Mouse (Mus musculus) MEL (cell line): ENCODE measurements around the gene Pom121l2. TPM values are rescaled to one million over a fixed set of nuclear protein-coding genes. Genes with fewer than 3 reads are reported as not detected.

Experiments used
- DNase-seq: peaks from one replicate; pipeline ENCODE4 v3.0.0; 2011; ENCODE audit warnings: low read depth, low spot score
- H3K27ac ChIP-seq: 2 replicates; pipeline ENCODE4 v1.5.1; 2012; ENCODE audit warnings: low read depth, mild to moderate bottlenecking, control low read depth, low read length, moderate library complexity; ENCODE audit not compliant: control insufficient read depth
- H3K27me3 ChIP-seq, 2 experiments: fragments of 150-350 bp in 1 of 2; sonication (generic) in 1 of 2; 2 replicates each; pipeline ENCODE4 v1.6.1; 2012; ENCODE audit warnings: low read length in 2 of 2, mild to moderate bottlenecking in 2 of 2, improper control_type of control experiment in 1 of 2, moderate library complexity in 1 of 2; ENCODE audit not compliant: insufficient read depth in 2 of 2, control insufficient read depth in 1 of 2
- H3K36me3 ChIP-seq, 2 experiments: 2 replicates each; pipeline ENCODE4 v1.6.1; 2012 to 2014; ENCODE audit warnings: low read length in 2 of 2, improper control_type of control experiment in 1 of 2, inconsistent platforms in 1 of 2, mild to moderate bottlenecking in 1 of 2; ENCODE audit not compliant: insufficient read depth in 2 of 2, control insufficient read depth in 1 of 2
- H3K4me1 ChIP-seq, 2 experiments: fragments of 150-350 bp in 1 of 2; sonication (generic) in 1 of 2; 2 replicates each; pipeline ENCODE4 v1.6.1; 2012; ENCODE audit warnings: low read length in 2 of 2, improper control_type of control experiment in 1 of 2, mild to moderate bottlenecking in 1 of 2; ENCODE audit not compliant: insufficient read depth in 2 of 2, control insufficient read depth in 1 of 2
- H3K4me3 ChIP-seq, 2 experiments: fragments of 150-350 bp in 1 of 2; sonication (generic) in 1 of 2; 2 replicates each; pipeline ENCODE4 v1.5.1; 2012; ENCODE audit warnings: low read depth in 2 of 2, low read length in 2 of 2, mild to moderate bottlenecking in 2 of 2, moderate library complexity in 2 of 2, control low read depth in 1 of 2, improper control_type of control experiment in 1 of 2; ENCODE audit not compliant: control insufficient read depth in 1 of 2, insufficient read depth in 1 of 2
- H3K79me2 ChIP-seq: 2 replicates; pipeline ENCODE4 v1.6.1; 2012; ENCODE audit warnings: mild to moderate bottlenecking, low read length, moderate library complexity; ENCODE audit not compliant: control insufficient read depth, poor library complexity, insufficient read depth
- H3K9ac ChIP-seq: 2 replicates; pipeline ENCODE4 v1.6.1; 2012; ENCODE audit warnings: low read depth, mild to moderate bottlenecking, control low read depth, low read length, moderate library complexity; ENCODE audit not compliant: control insufficient read depth, poor library complexity, severe bottlenecking
- H3K9me3 ChIP-seq: fragments of 150-350 bp; sonication (generic); replicated peaks from 2 replicates; pipeline ENCODE4 v1.6.1; 2012; ENCODE audit warnings: mild to moderate bottlenecking, low read length, improper control_type of control experiment, moderate library complexity; ENCODE audit not compliant: insufficient read depth
- CTCF ChIP-seq, 3 experiments: IDR thresholded peaks in 2 of 3; conservative IDR thresholded peaks in 1 of 3; 2 replicates each; pipeline ENCODE4 v1.5.1; 2011 to 2012; ENCODE audit warnings: low read length in 3 of 3, low read depth in 2 of 3, mild to moderate bottlenecking in 2 of 3, improper control_type of control experiment in 1 of 3, inconsistent platforms in 1 of 3, mixed read lengths in 1 of 3, moderate library complexity in 1 of 3; ENCODE audit not compliant: control insufficient read depth in 1 of 3, insufficient read depth in 1 of 3, poor library complexity in 1 of 3, severe bottlenecking in 1 of 3
- ELF1 ChIP-seq: IDR thresholded peaks from 2 replicates; pipeline ENCODE4 v1.6.1; 2014; ENCODE audit warnings: low read depth, mild to moderate bottlenecking, inconsistent platforms, low read length, improper control_type of control experiment, moderate library complexity
- GABPA ChIP-seq: IDR thresholded peaks from 2 replicates; pipeline ENCODE4 v1.6.1; 2012; ENCODE audit warnings: low read depth, mild to moderate bottlenecking, inconsistent platforms, low read length, improper control_type of control experiment, moderate library complexity
- HCFC1 ChIP-seq: IDR thresholded peaks from 2 replicates; pipeline ENCODE4 v1.6.1; 2012; ENCODE audit warnings: low read depth, mild to moderate bottlenecking, inconsistent platforms, low read length, improper control_type of control experiment, moderate library complexity
- JUND ChIP-seq: IDR thresholded peaks from 2 replicates; pipeline ENCODE4 v1.6.1; 2011; ENCODE audit warnings: low read depth, mild to moderate bottlenecking, improper control_type of control experiment, low read length
- KAT2A ChIP-seq: conservative IDR thresholded peaks from 2 replicates; pipeline ENCODE4 v1.6.1; 2012; ENCODE audit warnings: low read depth, low read length, improper control_type of control experiment, inconsistent platforms
- NRF1 ChIP-seq: IDR thresholded peaks from 2 replicates; pipeline ENCODE4 v1.6.1; 2014; ENCODE audit warnings: low read depth, mild to moderate bottlenecking, inconsistent platforms, low read length, improper control_type of control experiment, moderate library complexity; ENCODE audit not compliant: poor library complexity, insufficient read depth, severe bottlenecking
- RAD21 ChIP-seq: IDR thresholded peaks from 2 replicates; pipeline ENCODE4 v1.6.1; 2011; ENCODE audit warnings: mild to moderate bottlenecking, low read depth, low read length, improper control_type of control experiment
- RCOR1 ChIP-seq: IDR thresholded peaks from 2 replicates; pipeline ENCODE4 v1.6.1; 2012; ENCODE audit warnings: low read depth, mild to moderate bottlenecking, inconsistent platforms, low read length, improper control_type of control experiment
- TBP ChIP-seq: IDR thresholded peaks from 2 replicates; pipeline ENCODE4 v1.8.0; 2011; ENCODE audit warnings: low read depth, low read length, improper control_type of control experiment
- TCF12 ChIP-seq: IDR thresholded peaks from 2 replicates; pipeline ENCODE4 v1.6.1; 2014; ENCODE audit warnings: low read depth, mild to moderate bottlenecking, inconsistent platforms, low read length, improper control_type of control experiment, moderate library complexity
- USF1 ChIP-seq: IDR thresholded peaks from 2 replicates; pipeline ENCODE4 v1.6.1; 2014; ENCODE audit warnings: low read depth, mild to moderate bottlenecking, inconsistent platforms, low read length, improper control_type of control experiment, moderate library complexity
- USF2 ChIP-seq, 2 experiments: IDR thresholded peaks; 2 replicates each; pipeline ENCODE4 v1.6.1; 2011 to 2012; ENCODE audit warnings: improper control_type of control experiment in 2 of 2, low read length in 2 of 2, borderline replicate concordance in 1 of 2, inconsistent platforms in 1 of 2, low read depth in 1 of 2, mild to moderate bottlenecking in 1 of 2; ENCODE audit not compliant: insufficient read depth in 1 of 2
- ZKSCAN1 ChIP-seq: IDR thresholded peaks from 2 replicates; pipeline ENCODE4 v1.6.1; 2012; ENCODE audit warnings: low read depth, mild to moderate bottlenecking, inconsistent platforms, low read length, improper control_type of control experiment, moderate library complexity
- polyA plus RNA-seq, 2 experiments: library from polyadenylated mRNA; stranded (reverse) in 1 of 2; unstranded in 1 of 2; fragments of >175 nt in 1 of 2; fragments of >200 nt in 1 of 2; gene quantifications; 2 replicates each; pipeline versions ENCODE4 v1.2.1 to v1.2.4; 2012; ENCODE audit warnings: low replicate concordance in 2 of 2, low read depth in 1 of 2; ENCODE audit not compliant: insufficient read length in 2 of 2, insufficient read depth in 1 of 2, missing spikeins in 1 of 2
- total RNA-seq: library from RNA; depleted of rRNA; stranded (reverse); fragments of 300-350 nt; gene quantifications from 2 replicates; pipeline ENCODE4 v1.2.3, GENCODE M21; 2012

Pom121l2 gene
- total and polyA plus RNA-seq, 3 experiments: not detected

DNA sequence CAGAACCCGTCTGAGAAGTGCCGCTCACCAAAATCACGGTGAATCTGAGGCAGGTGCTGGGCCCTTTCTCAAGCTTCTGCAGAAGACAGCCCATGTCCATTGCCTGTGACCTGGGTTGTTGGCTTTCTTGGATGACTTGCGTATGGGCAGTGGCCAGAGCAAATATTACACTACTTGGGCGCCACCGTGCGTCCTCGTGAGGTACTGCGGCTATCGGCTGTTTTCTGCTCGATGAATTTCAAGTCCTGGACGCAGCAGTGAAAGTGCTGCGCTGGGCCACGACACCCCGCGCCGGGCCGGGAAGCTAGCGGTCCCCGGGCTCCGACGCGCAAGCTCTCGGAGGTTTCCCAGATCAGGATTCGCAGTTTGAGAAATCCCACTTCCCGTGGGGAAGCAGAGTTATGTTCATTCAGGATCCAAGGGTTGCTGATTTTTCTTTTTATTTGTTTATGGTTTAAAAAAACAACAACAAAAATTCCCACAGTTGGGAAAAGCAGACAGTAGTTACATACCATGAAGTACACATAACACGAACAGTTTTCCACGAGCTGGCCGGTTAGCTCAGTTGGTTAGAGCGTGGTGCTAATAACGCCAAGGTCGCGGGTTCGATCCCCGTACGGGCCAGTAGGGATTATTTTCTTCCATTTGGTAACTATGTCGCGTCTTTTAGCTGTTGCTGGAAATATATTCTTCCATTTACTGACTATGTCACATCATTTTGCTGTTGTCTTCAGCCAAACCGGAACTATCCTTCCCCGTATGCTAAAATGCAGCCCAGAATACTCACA lies 47.9 kb downstream of the Pom121l2 start:
- peak overlapping the region; percentile 83 for H3K9ac ChIP-seq
- peak; percentile 93 for DNase-seq
- no peaks in the 10 kb centered on the region for H3K27me3 ChIP-seq
- no peaks in the 10 kb centered on the region for H3K9me3 ChIP-seq
- no peaks in the 10 kb centered on the region; a peak in 2 of 4 replicates for H3K36me3 ChIP-seq
- H3K4me1 ChIP-seq: peaks cover 0 to under 1% of the 10 kb centered on the region in 2 experiments; a peak in 2 of 4 replicates
- TF ChIP-seq NRF1 (no peak), TBP (peak; percentile 100), RAD21 (no peak), CTCF (IDR thresholded peaks at IDR 0.05 in 2 of 3, conservative IDR thresholded peaks at IDR 0.05 in 1 of 3; ENCODE audit: control insufficient read depth in 1 of 3, insufficient read depth in 1 of 3, low read depth in 2 of 3, low read length in 3 of 3, poor library complexity in 1 of 3, severe bottlenecking in 1 of 3) (peak in 2 of 3 experiments; percentile 71 to 84; a peak in 4 of 6 replicates), USF1 (no peak), USF2 (IDR thresholded peaks at IDR 0.05; ENCODE audit: borderline replicate concordance in 1 of 2, insufficient read depth in 1 of 2, low read depth in 1 of 2, low read length in 2 of 2) (no peak), JUND (no peak)
- peak overlapping the region; percentile 60 to 80 for H3K4me3 ChIP-seq
- peak overlapping the region; percentile 28; the same call in 1 of the 2 replicates for H3K27ac ChIP-seq
- H3K79me2 ChIP-seq: no peaks in the 10 kb centered on the region; the same call in 1 of the 2 replicates

GRCm38 (mm10) chr13:22029928-22030327 lies 48.9 kb downstream of the Pom121l2 start:
- Histone ChIP-seq H3K27me3 (no peaks in the 10 kb centered on the region), H3K9ac (peak overlapping the region; percentile 56), H3K9me3 (no peaks in the 10 kb centered on the region), H3K4me1 (peaks cover 0 to 4% of the 10 kb centered on the region in 2 experiments; a peak in 2 of 4 replicates), H3K4me3 (peak overlapping the region; percentile 35 to 80), H3K27ac (peak overlapping the region; percentile 11; the same call in 1 of the 2 replicates), H3K36me3 (peaks cover 0 to 7% of the 10 kb centered on the region in 2 experiments; a peak in 2 of 4 replicates), H3K79me2 (no peaks in the 10 kb centered on the region; the same call in 1 of the 2 replicates)
- peak; percentile 99 for TF ChIP-seq TBP
- TF ChIP-seq HCFC1: no peak
- peak; percentile 90 for DNase-seq

DNA sequence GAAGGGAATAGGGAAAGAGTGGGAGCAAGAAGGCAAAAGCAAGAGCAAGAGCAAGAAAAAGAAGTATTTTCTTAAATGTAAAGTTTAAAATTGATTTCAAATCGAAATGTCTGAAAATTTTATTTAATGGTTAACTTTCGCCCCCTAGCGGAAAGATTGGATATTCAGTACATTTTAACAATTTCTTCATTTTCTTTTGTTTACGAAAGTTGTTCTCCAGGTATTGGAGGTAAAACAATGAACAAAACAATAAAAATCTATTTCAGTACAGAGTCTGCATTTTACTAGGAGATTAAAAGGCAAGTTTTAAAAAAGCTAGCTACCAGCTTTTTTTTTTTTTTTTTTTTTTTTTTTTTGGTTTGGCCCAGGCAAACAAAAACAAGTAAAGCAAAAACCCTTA lies 49.5 kb downstream of the Pom121l2 start:
- Histone ChIP-seq H3K4me1 (peaks cover 0 to 4% of the 10 kb centered on the region in 2 experiments; a peak in 2 of 4 replicates), H3K9me3 (no peaks in the 10 kb centered on the region)
- no peak for TF ChIP-seq KAT2A
- no peak for TF ChIP-seq GABPA
- TF ChIP-seq TCF12: no peak
- peak in 1 of 3 experiments; percentile 35; a peak in 3 of 6 replicates for TF ChIP-seq CTCF (IDR thresholded peaks at IDR 0.05 in 2 of 3, conservative IDR thresholded peaks at IDR 0.05 in 1 of 3; ENCODE audit: control insufficient read depth in 1 of 3, insufficient read depth in 1 of 3, low read depth in 2 of 3, low read length in 3 of 3, poor library complexity in 1 of 3, severe bottlenecking in 1 of 3)
- no peak for TF ChIP-seq ELF1
- no peak for TF ChIP-seq ZKSCAN1
- no peak for TF ChIP-seq RCOR1
- TF ChIP-seq, all 39 proteins: peak for 1
- Histone ChIP-seq H3K9ac (peak overlapping the region; percentile 47), H3K27me3 (no peaks in the 10 kb centered on the region), H3K79me2 (no peaks in the 10 kb centered on the region; the same call in 1 of the 2 replicates), H3K36me3 (peaks cover 0 to 7% of the 10 kb centered on the region in 2 experiments; a peak in 2 of 4 replicates), H3K4me3 (peak overlapping the region; percentile 35 to 55), H3K27ac (no peak overlapping the region)
- peak; percentile 75 for DNase-seq
